Mouse (Mus musculus) lung, postnatal 0 days (tissue): ENCODE measurements at regions not wholly inside any gene's neighbourhood (a gene's known extent, or its start where the extent isn't known, plus 50 kb on each side); places are given as distances from the start of the nearest gene placed in this dataset.

Experiments used
- ATAC-seq: fragments of 200-750 bp; cut with Nextera tagmentation; 2 replicates; pipeline ENCODE4 v1.8.0; 2017; ENCODE audit warnings: moderate library complexity
- DNase-seq: peaks from one replicate; pipeline ENCODE4 v3.0.0-alpha.2; 2016; ENCODE audit warnings: low spot score
- H3K27ac ChIP-seq: fragments of 300-500 bp; sonication (generic); 2 replicates; pipeline ENCODE4 v1.5.1; 2014; ENCODE audit warnings: antibody characterized with exemption, mild to moderate bottlenecking, low read length, mixed read lengths
- H3K27me3 ChIP-seq: fragments of 300-500 bp; sonication (generic); replicated peaks from 2 replicates; pipeline ENCODE4 v1.6.1; 2014; ENCODE audit warnings: low read length, mixed read lengths; ENCODE audit not compliant: insufficient read depth
- H3K36me3 ChIP-seq: fragments of 300-500 bp; sonication (generic); 2 replicates; pipeline ENCODE4 v1.6.1; 2014; ENCODE audit warnings: low read length, mixed read lengths; ENCODE audit not compliant: insufficient read depth
- H3K4me1 ChIP-seq: fragments of 300-500 bp; sonication (generic); 2 replicates; pipeline ENCODE4 v1.6.1; 2014; ENCODE audit warnings: antibody characterized with exemption, low read depth, low read length, mixed read lengths; ENCODE audit not compliant: insufficient read depth
- H3K4me2 ChIP-seq: fragments of 300-500 bp; sonication (generic); replicated peaks from 2 replicates; pipeline ENCODE4 v1.6.1; 2014; ENCODE audit warnings: low read depth, mild to moderate bottlenecking, low read length, moderate library complexity, mixed read lengths
- H3K4me3 ChIP-seq: fragments of 300-500 bp; sonication (generic); 2 replicates; pipeline ENCODE4 v1.5.1; 2014; ENCODE audit warnings: low read depth, low read length
- H3K9ac ChIP-seq: fragments of 300-500 bp; sonication (generic); replicated peaks from 2 replicates; pipeline ENCODE4 v1.6.1; 2014; ENCODE audit warnings: low read depth, mild to moderate bottlenecking
- H3K9me3 ChIP-seq: fragments of 300-500 bp; sonication (generic); 2 replicates; pipeline ENCODE4 v1.6.1; 2016; ENCODE audit warnings: low read length, mixed read lengths
- CTCF ChIP-seq: IDR thresholded peaks from 2 replicates; pipeline ENCODE4 v1.5.1; 2016; ENCODE audit warnings: antibody characterized with exemption, mild to moderate bottlenecking
- EP300 ChIP-seq: IDR thresholded peaks from 2 replicates; pipeline ENCODE4 v1.6.1; 2016; ENCODE audit warnings: antibody characterized with exemption, mild to moderate bottlenecking, control low read depth
- WGBS: fragments of 180-500 bp; shearing (Covaris S2); extraction: QIAGEN DNeasy Blood & Tissue Kit; methylation state at CpG from one replicate; pipeline ENCODE4 v1.1.7; 2014; 5-methylcytosine and 5-hydroxymethylcytosine counted together

GRCm38 (mm10) chr16:90628605-90629120, 98.5 kb downstream of the Mis18a start:
- Histone ChIP-seq H3K9ac (no peak overlapping the region), H3K27ac (peak overlapping the region; percentile 28), H3K4me2 (no peak overlapping the region), H3K4me1 (peaks cover 22% of the 10 kb centered on the region), H3K4me3 (no peak overlapping the region), H3K27me3 (no peaks in the 10 kb centered on the region), H3K36me3 (no peaks in the 10 kb centered on the region), H3K9me3 (no peaks in the 10 kb centered on the region)
- ATAC-seq (no peak), DNase-seq (no peak)
- TF ChIP-seq CTCF (no peak), EP300 (no peak)
- 40% methylated on average over 13 of the region's 13 CpGs for WGBS

- 21% methylated on average over 9 of the region's 9 CpGs for WGBS
- Histone ChIP-seq H3K9ac (no peak overlapping the region), H3K36me3 (no peaks in the 10 kb centered on the region), H3K9me3 (no peaks in the 10 kb centered on the region), H3K27me3 (no peaks in the 10 kb centered on the region), H3K4me2 (no peak overlapping the region), H3K4me1 (peaks cover 23% of the 10 kb centered on the region), H3K27ac (peak overlapping the region; percentile 82), H3K4me3 (no peak overlapping the region)
- TF ChIP-seq EP300: no peak
- TF ChIP-seq CTCF: no peak
- ATAC-seq (no peak), DNase-seq (peak; percentile 33)
Measured at GRCm38 (mm10) chr16:90626035-90626670, 101.1 kb downstream of the Mis18a start.

GRCm38 (mm10) chr16:90625301-90626034, 101.7 kb downstream of the Mis18a start:
- DNase-seq: peak; percentile 87
- Histone ChIP-seq H3K9ac (no peak overlapping the region), H3K4me3 (no peak overlapping the region), H3K36me3 (no peaks in the 10 kb centered on the region), H3K27me3 (no peaks in the 10 kb centered on the region), H3K27ac (peak overlapping the region; percentile 82), H3K4me2 (0 out of 2 replicates have a peak overlapping the region, but pooled peaks have one; percentile 8), H3K4me1 (peaks cover 25% of the 10 kb centered on the region), H3K9me3 (no peaks in the 10 kb centered on the region)
- ATAC-seq: peak; percentile 76
- TF ChIP-seq EP300 (peak; percentile 82; the same call in 1 of the 2 replicates), CTCF (peak; percentile 43)
- WGBS: 16% methylated on average over 16 of the region's 16 CpGs

- Histone ChIP-seq H3K9ac (no peak overlapping the region), H3K4me3 (no peak overlapping the region), H3K36me3 (no peaks in the 10 kb centered on the region), H3K4me2 (peak overlapping the region; percentile 14), H3K9me3 (no peaks in the 10 kb centered on the region), H3K27me3 (no peaks in the 10 kb centered on the region), H3K4me1 (peaks cover 30% of the 10 kb centered on the region), H3K27ac (peak overlapping the region; percentile 87)
- TF ChIP-seq EP300 (peak; percentile 48; the same call in 1 of the 2 replicates), CTCF (no peak)
- WGBS: 22% methylated on average over 17 of the region's 17 CpGs
- DNase-seq (peak; percentile 95), ATAC-seq (peak; percentile 65)
Measured at GRCm38 (mm10) chr16:90624039-90624625, 103.1 kb downstream of the Mis18a start.

- Histone ChIP-seq H3K4me2 (no peak overlapping the region), H3K4me1 (peaks cover 26% of the 10 kb centered on the region), H3K4me3 (no peak overlapping the region), H3K27ac (peak overlapping the region; percentile 87), H3K9ac (no peak overlapping the region), H3K27me3 (no peaks in the 10 kb centered on the region), H3K36me3 (no peaks in the 10 kb centered on the region), H3K9me3 (no peaks in the 10 kb centered on the region)
- 55% methylated on average over 8 of the region's 8 CpGs for WGBS
- DNase-seq: no peak
- TF ChIP-seq EP300: no peak
- no peak for TF ChIP-seq CTCF
- no peak for ATAC-seq
Measured at GRCm38 (mm10) chr16:90622677-90623225, 104.5 kb downstream of the Mis18a start.
